Mouse (Mus musculus) myocyte (in vitro differentiated cells): Measurements from ENCODE around the gene Zc2hc1b. TPM values are rescaled to one million over a fixed set of nuclear protein-coding genes. Genes with fewer than 3 reads are reported as not detected.

ENCODE experiments used
- H3K27me3 ChIP-seq: one replicate; pipeline ENCODE4 v1.6.1; 2011; ENCODE audit not compliant: control insufficient read depth, insufficient read depth, insufficient read length
- H3K36me3 ChIP-seq: one replicate; pipeline ENCODE4 v1.6.1; 2011; ENCODE audit not compliant: control insufficient read depth, insufficient read depth
- H3K4me2 ChIP-seq: one replicate; pipeline ENCODE4 v1.6.1; 2011; ENCODE audit warnings: low read depth, control low read depth
- H3K4me3 ChIP-seq: one replicate; pipeline ENCODE4 v1.5.1; 2011; ENCODE audit warnings: mild to moderate bottlenecking, control low read depth, moderate library complexity
- H3K79me2 ChIP-seq: one replicate; pipeline ENCODE4 v1.6.1; 2011; ENCODE audit not compliant: control insufficient read depth, insufficient read depth
- H3ac ChIP-seq: one replicate; pipeline ENCODE4 v1.6.1; 2011; ENCODE audit not compliant: control insufficient read depth, insufficient read length
- CEBPB ChIP-seq: IDR thresholded peaks from 2 replicates; pipeline ENCODE4 v1.6.1; 2011; ENCODE audit warnings: mild to moderate bottlenecking, moderate library complexity; ENCODE audit not compliant: poor library complexity, insufficient read depth, severe bottlenecking
- E2F4 ChIP-seq: IDR thresholded peaks from one replicate; pipeline ENCODE4 v1.6.1; 2011; ENCODE audit warnings: mild to moderate bottlenecking, control low read depth, moderate library complexity; ENCODE audit not compliant: insufficient read depth
- MAX ChIP-seq: IDR thresholded peaks from one replicate; pipeline ENCODE4 v1.6.1; 2011; ENCODE audit warnings: low read depth, mild to moderate bottlenecking, control low read depth
- MYOD1 ChIP-seq, 3 experiments: IDR thresholded peaks; one replicate each; pipeline ENCODE4 v1.6.1; 2011; ENCODE audit warnings: control low read depth in 2 of 3, low read depth in 2 of 3, mild to moderate bottlenecking in 2 of 3, moderate library complexity in 1 of 3; ENCODE audit not compliant: insufficient read length in 2 of 3, control insufficient read depth in 1 of 3
- MYOG ChIP-seq, 3 experiments: IDR thresholded peaks; one replicate each; pipeline ENCODE4 v1.6.1; 2011; ENCODE audit warnings: control low read depth in 2 of 3, low read depth in 2 of 3, mild to moderate bottlenecking in 2 of 3; ENCODE audit not compliant: insufficient read length in 2 of 3, control insufficient read depth in 1 of 3, insufficient read depth in 1 of 3
- POLR2A ChIP-seq: IDR thresholded peaks from one replicate; pipeline ENCODE4 v1.6.1; 2011; ENCODE audit warnings: low read depth, mild to moderate bottlenecking, control low read depth, moderate library complexity; ENCODE audit not compliant: insufficient read length
- POLR2AphosphoS2 ChIP-seq: IDR thresholded peaks from one replicate; pipeline ENCODE4 v1.6.1; 2011; ENCODE audit warnings: low read depth, control low read depth; ENCODE audit not compliant: insufficient read length
- REST ChIP-seq: IDR thresholded peaks from one replicate; pipeline ENCODE4 v1.6.1; 2011; ENCODE audit warnings: mild to moderate bottlenecking, control low read depth, moderate library complexity; ENCODE audit not compliant: insufficient read depth, insufficient read length
- SRF ChIP-seq: IDR thresholded peaks from one replicate; pipeline ENCODE4 v1.6.1; 2011; ENCODE audit warnings: low read depth; ENCODE audit not compliant: control insufficient read depth, insufficient read length
- TCF12 ChIP-seq: IDR thresholded peaks from one replicate; pipeline ENCODE4 v1.6.1; 2011; ENCODE audit warnings: mild to moderate bottlenecking, control low read depth; ENCODE audit not compliant: poor library complexity, insufficient read depth, severe bottlenecking
- TCF3 ChIP-seq: IDR thresholded peaks from one replicate; pipeline ENCODE4 v1.6.1; 2011; ENCODE audit warnings: low read depth, control low read depth; ENCODE audit not compliant: insufficient read length
- USF1 ChIP-seq: IDR thresholded peaks from one replicate; pipeline ENCODE4 v1.6.1; 2011; ENCODE audit warnings: low read depth, mild to moderate bottlenecking, control low read depth, moderate library complexity
- polyA plus RNA-seq: library from polyadenylated mRNA; unstranded; fragments of >200 nt; fragmentation: generic; extraction: Trizol; gene quantifications from one replicate; pipeline ENCODE4 v1.2.1, GENCODE M21; 2012; ENCODE audit warnings: missing spikeins

The Zc2hc1b gene
- polyA plus RNA-seq, 1 experiment, result not detected

GRCm38 (mm10) chr10:13118024-13118769 lies 59.6 kb downstream of the Zc2hc1b start:
- no peak overlapping the region for H3K4me2 ChIP-seq
- H3K79me2 ChIP-seq, result no peaks in the 10 kb centered on the region
- H3K4me3 ChIP-seq, result no peak overlapping the region
- no peak for TF ChIP-seq MYOG (IDR thresholded peaks at IDR 0.05; ENCODE audit: control insufficient read depth in 1 of 3, insufficient read depth in 1 of 3, insufficient read length in 2 of 3, low read depth in 2 of 3)
- no peak for TF ChIP-seq MAX
- TF ChIP-seq TCF12, result no peak
- TF ChIP-seq MYOD1 (IDR thresholded peaks at IDR 0.05; ENCODE audit: control insufficient read depth in 1 of 3, insufficient read length in 2 of 3, low read depth in 2 of 3), result no peak
- no peak for TF ChIP-seq CEBPB
- TF ChIP-seq SRF, result no peak
- TF ChIP-seq USF1, result no peak
- H3K36me3 ChIP-seq, result no peaks in the 10 kb centered on the region
- H3ac ChIP-seq, result no peak overlapping the region
- H3K27me3 ChIP-seq, result peaks cover 5% of the 10 kb centered on the region

- no peak for TF ChIP-seq POLR2A
- no peak for TF ChIP-seq TCF12
- TF ChIP-seq CEBPB, result no peak
- no peak for TF ChIP-seq TCF3
- no peak for TF ChIP-seq E2F4
- TF ChIP-seq MYOG (IDR thresholded peaks at IDR 0.05; ENCODE audit: control insufficient read depth in 1 of 3, insufficient read depth in 1 of 3, insufficient read length in 2 of 3, low read depth in 2 of 3), result no peak
- no peak for TF ChIP-seq MYOD1 (IDR thresholded peaks at IDR 0.05; ENCODE audit: control insufficient read depth in 1 of 3, insufficient read length in 2 of 3, low read depth in 2 of 3)
- no peak for TF ChIP-seq POLR2AphosphoS2
- TF ChIP-seq REST, result no peak
- no peak for TF ChIP-seq USF1
- no peak for TF ChIP-seq SRF
- no peak for TF ChIP-seq MAX
- peaks cover 5% of the 10 kb centered on the region for H3K27me3 ChIP-seq
- no peak overlapping the region for H3K4me2 ChIP-seq
- H3K4me3 ChIP-seq, result no peak overlapping the region
- H3K36me3 ChIP-seq, result no peaks in the 10 kb centered on the region
- no peak overlapping the region for H3ac ChIP-seq
- no peaks in the 10 kb centered on the region for H3K79me2 ChIP-seq
Observed at GRCm38 (mm10) chr10:13116706-13117665, 60.8 kb downstream of the Zc2hc1b start.

GRCm38 (mm10) chr10:13115030-13115429 lies 62.8 kb downstream of the Zc2hc1b start:
- Histone ChIP-seq H3K36me3 (no peaks in the 10 kb centered on the region), H3K79me2 (no peaks in the 10 kb centered on the region), H3K4me2 (no peak overlapping the region), H3K27me3 (peaks cover 5% of the 10 kb centered on the region), H3K4me3 (no peak overlapping the region), H3ac (no peak overlapping the region)
- TF ChIP-seq MYOD1 (IDR thresholded peaks at IDR 0.05; ENCODE audit: control insufficient read depth in 1 of 3, insufficient read length in 2 of 3, low read depth in 2 of 3), result no peak

- TF ChIP-seq REST, result no peak
- no peak for TF ChIP-seq TCF12
- no peak for TF ChIP-seq USF1
- TF ChIP-seq CEBPB, result no peak
- no peak for TF ChIP-seq SRF
- no peak for TF ChIP-seq MYOD1 (IDR thresholded peaks at IDR 0.05; ENCODE audit: control insufficient read depth in 1 of 3, insufficient read length in 2 of 3, low read depth in 2 of 3)
- no peak for TF ChIP-seq POLR2AphosphoS2
- no peak for TF ChIP-seq TCF3
- TF ChIP-seq POLR2A, result no peak
- H3K27me3 ChIP-seq, result peaks cover 5% of the 10 kb centered on the region
- no peaks in the 10 kb centered on the region for H3K36me3 ChIP-seq
Observed at GRCm38 (mm10) chr10:13113641-13114040, 64.2 kb downstream of the Zc2hc1b start.

GRCm38 (mm10) chr10:13112849-13113248 lies 65.0 kb downstream of the Zc2hc1b start:
- H3ac ChIP-seq, result no peak overlapping the region
- no peaks in the 10 kb centered on the region for H3K79me2 ChIP-seq
- no peak overlapping the region for H3K4me2 ChIP-seq
- no peak overlapping the region for H3K4me3 ChIP-seq
- H3K36me3 ChIP-seq, result no peaks in the 10 kb centered on the region
- TF ChIP-seq REST (no peak), MYOG (IDR thresholded peaks at IDR 0.05; ENCODE audit: control insufficient read depth in 1 of 3, insufficient read depth in 1 of 3, insufficient read length in 2 of 3, low read depth in 2 of 3) (no peak), TCF12 (no peak), USF1 (no peak), SRF (no peak), POLR2AphosphoS2 (no peak), E2F4 (no peak), MYOD1 (IDR thresholded peaks at IDR 0.05; ENCODE audit: control insufficient read depth in 1 of 3, insufficient read length in 2 of 3, low read depth in 2 of 3) (no peak), TCF3 (no peak), MAX (no peak), CEBPB (no peak), POLR2A (no peak)
- H3K27me3 ChIP-seq, result peaks cover 5% of the 10 kb centered on the region

More at GRCm38 (mm10) chr10:13113641-13114040, 64.2 kb downstream of the Zc2hc1b start:
- Histone ChIP-seq H3ac (no peak overlapping the region), H3K79me2 (no peaks in the 10 kb centered on the region), H3K4me2 (no peak overlapping the region), H3K4me3 (no peak overlapping the region)
